Mouse (Mus musculus): ENCODE measurements around the gene Elane. TPM values are rescaled to one million over a fixed set of nuclear protein-coding genes. Genes with fewer than 3 reads are reported as not detected.
A peak's percentile ranks its signal among the peaks of the same experiment; 100 is the strongest.

Gene Elane
- total RNA-seq, 2 experiments from 2014 or later, result not detected

- intact Hi-C loops (cut with DNase I; ENCODE audit: low total_unique reads), result no loop called here
- no peak for DNase-seq
Measured at GRCm38 (mm10) chr10:79856704-79857451, 29.2 kb upstream of the Elane start.

DNA sequence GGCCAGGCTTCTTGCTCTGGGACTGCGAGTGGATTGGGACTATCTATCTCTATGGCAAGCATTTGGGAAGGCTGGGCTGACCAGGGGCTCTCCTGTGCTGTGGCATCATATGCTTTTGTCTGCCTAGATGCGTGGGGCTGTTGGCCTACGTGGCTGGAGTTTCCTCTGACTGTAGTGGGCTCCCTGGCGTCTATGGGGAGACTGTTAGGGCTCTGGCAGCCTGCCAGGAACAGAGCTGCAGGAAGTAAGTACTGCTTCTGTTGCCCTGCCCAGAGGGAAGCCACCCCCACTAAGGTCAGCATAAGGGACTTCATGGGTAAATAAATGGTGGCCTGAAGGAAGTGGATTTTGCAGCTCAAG, 28.6 kb upstream of the Elane start:
- peak; percentile 67 for DNase-seq
- intact Hi-C loops (cut with DNase I; ENCODE audit: low total_unique reads), result no loop called here

- no peak for DNase-seq
- intact Hi-C loops (cut with DNase I; ENCODE audit: low total_unique reads), result no loop called here
Measured at GRCm38 (mm10) chr10:79857894-79858293, 28.2 kb upstream of the Elane start.

DNA sequence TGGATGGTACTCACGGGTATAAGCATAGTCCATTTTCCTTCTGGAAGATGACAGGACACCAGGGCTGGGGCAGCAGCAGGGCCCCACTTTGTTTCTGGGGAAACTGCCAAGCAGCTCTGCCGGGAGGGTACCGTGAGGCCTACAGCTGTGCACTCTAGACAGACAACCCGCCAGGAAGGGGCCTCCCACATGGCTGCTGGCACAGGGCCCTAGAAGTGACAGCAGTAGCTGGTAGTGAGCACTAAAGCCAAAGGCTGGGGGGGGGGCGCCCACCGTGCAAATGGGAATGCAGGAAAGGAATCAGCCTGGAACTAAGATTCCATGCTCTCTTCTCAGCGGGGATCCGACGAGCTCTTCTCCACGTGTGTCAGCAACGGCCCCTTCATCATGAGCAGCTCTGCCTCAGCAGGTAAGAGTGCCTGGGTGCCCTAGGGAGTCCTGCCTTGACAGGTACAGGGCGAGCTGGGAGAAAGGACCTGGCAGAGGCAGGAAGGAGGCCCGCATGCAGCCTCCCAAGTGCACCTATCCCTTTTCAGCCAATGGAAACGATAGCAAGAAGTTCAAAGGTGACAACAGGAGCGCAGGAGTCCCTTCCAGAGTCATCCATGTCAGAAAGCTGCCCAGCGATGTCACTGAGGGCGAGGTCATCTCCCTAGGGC, 27.5 kb upstream of the Elane start:
- peak; percentile 74 for DNase-seq
- intact Hi-C loops (cut with DNase I; ENCODE audit: low total_unique reads), result no loop called here

DNA sequence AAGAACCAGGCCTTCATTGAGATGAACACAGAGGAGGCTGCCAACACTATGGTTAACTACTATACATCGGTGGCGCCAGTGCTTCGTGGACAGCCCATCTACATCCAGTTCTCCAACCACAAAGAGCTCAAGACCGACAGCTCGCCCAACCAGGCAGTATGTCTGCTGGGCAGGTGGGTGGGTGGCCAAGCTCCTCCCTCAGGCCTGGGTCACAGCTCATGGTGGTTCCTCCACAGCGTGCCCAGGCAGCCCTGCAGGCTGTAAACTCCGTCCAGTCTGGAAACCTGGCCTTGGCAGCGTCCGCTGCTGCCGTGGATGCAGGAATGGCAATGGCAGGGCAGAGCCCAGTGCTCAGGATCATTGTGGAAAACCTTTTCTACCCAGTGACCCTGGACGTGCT, 26.9 kb upstream of the Elane start:
- DNase-seq, result peak; percentile 56
- intact Hi-C loops (cut with DNase I; ENCODE audit: low total_unique reads), result no loop called here

- no peak for DNase-seq
- intact Hi-C loops (cut with DNase I; ENCODE audit: low total_unique reads), result no loop called here
Measured at GRCm38 (mm10) chr10:79860079-79860911, 25.8 kb upstream of the Elane start.

DNA sequence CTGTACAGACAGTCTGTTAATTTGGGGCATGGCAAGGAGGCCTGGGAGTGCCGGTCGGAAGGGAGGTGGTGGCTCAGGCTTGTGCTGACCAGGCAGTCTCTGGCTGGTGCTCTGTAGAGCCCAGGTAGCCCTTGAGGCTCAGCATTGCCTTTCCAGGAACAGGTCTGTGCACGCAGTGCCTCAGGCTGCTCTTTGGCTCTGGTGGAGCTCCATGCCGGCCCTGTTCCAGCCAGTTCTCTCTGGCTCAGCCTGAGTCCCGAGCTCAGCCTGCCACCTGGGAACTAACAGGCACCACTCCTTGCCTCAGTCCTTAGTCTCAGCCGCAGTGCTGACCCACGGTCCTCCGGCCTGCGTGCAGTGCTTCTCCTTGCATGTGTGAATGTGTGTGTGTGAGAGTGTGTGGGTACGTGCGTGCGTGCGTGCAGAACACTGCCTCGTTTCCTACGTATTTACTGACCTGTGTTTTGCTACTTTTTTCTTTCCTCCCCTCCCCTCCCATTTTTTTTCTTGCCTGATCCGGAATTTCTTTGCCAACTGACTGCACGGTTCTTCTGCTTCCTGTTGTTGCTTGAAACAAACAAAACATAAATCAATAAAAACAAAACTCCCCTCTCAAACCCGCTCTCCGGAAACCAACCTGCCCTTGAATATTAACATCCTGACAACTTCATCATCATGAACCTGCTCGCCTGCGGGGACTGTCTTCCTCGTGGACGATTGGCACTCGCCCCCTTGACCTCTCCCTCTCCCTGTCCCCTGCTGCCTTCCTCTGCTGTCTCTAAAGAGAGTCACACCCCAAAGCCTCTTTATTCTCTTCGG, 24.6 kb upstream of the Elane start:
- intact Hi-C loops (cut with DNase I; ENCODE audit: low total_unique reads), result no loop called here
- no peak for DNase-seq

GRCm38 (mm10) chr10:79862049-79862788, 23.8 kb upstream of the Elane start:
- intact Hi-C loops (cut with DNase I; ENCODE audit: low total_unique reads), result no loop called here

DNA sequence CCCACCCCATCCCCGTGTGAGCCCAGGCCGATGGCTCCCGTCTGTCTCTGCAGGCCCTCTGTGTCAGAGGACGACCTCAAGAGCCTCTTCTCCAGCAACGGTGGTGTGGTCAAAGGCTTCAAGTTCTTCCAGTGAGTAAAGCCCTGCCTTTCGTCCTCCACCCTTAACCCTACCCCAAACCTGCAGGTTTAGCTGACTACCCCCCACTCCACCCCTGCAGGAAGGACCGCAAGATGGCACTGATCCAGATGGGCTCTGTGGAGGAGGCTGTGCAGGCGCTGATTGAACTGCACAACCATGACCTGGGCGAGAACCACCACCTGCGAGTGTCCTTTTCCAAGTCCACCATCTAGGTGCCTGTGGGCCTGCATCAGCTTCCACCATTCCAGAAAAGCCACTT, 23.1 kb upstream of the Elane start:
- DNase-seq, result no peak
- intact Hi-C loops (cut with DNase I; ENCODE audit: low total_unique reads), result no loop called here

More at GRCm38 (mm10) chr10:79862049-79862788, 23.8 kb upstream of the Elane start:
- DNase-seq, result no peak

DNA sequence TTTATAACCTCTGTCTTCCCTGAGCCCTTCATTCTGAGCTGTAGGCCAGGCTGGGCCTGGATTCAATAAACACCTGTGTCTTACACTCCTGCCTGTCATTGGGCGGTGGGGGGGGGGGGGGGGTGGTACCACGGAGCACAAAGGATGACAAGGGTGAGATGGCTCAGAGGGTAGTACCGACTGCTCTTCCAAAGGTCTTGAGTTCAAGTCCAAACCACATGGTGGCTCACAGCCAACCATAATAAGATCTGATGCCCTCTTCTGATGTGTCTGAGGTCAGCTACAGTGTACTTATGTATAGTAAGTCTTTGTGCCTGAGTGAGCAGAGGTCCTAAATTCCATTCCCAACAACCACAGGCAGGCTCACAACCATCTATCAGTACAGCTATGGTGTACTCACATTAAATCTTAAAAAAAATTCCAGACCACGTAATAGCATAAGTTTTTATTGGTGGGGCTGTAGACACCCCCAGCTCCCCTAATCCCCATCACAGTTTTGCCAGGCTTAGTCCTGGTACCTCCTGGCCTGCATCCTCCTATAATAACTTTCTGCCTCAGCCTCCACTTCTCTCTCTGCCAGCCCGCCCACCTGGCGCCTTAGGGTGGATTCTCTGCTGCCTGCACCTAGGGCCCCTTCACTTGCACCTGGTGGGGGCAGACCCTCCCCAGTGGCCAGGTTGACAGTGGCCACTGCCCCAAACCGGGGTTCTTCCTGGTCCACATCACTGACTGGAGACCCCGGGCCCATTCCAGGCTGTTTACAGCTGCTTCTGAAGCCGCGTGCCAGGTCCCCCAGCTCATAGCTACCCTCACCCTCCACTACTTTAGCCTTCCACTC, 21.5 kb upstream of the Elane start:
- DNase-seq, result no peak

GRCm38 (mm10) chr10:79865189-79865601, 20.9 kb upstream of the Elane start:
- no peak for DNase-seq
- intact Hi-C loops (cut with DNase I; ENCODE audit: low total_unique reads), result no loop called here

More for the DNA sequence above, 21.5 kb upstream of the Elane start:
- intact Hi-C loops (cut with DNase I; ENCODE audit: low total_unique reads), result no loop called here

DNA sequence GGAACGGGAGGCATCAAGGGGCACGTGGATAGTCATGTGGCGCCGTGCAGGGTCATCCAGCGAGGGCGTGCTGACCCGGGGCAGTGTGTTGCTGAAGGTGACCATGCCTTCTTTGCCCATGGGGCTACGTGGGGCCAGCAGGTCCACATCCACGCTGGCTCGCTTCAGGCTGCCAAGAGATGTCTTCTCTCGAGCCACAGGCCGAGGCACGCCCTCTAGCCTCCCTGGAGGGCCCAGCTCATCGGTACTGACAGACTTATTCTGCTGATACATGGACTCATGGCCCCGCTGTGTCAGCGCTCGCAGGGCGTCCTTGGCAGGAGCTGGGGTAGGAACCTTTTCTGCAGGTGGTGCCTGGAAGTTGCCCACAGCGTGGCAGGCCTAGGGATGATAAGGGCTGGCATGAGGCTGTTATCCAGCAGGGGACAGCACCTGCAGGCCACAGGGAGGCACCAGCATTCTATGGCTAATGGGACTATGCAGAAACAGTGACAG, 20.2 kb upstream of the Elane start:
- DNase-seq, result no peak
- intact Hi-C loops (cut with DNase I; ENCODE audit: low total_unique reads), result no loop called here

- DNase-seq, result no peak
- intact Hi-C loops (cut with DNase I; ENCODE audit: low total_unique reads), result no loop called here
Measured at GRCm38 (mm10) chr10:79866601-79867000, 19.4 kb upstream of the Elane start.

GRCm38 (mm10) chr10:79871845-79872244, 14.2 kb upstream of the Elane start:
- DNase-seq, result no peak
- intact Hi-C loops (cut with DNase I; ENCODE audit: low total_unique reads), result loop anchor here (5.0 kb wide), 1 partner anchor 45 kb away; no protein-coding TSS in a partner anchor

- DNase-seq, result no peak
- intact Hi-C loops (cut with DNase I; ENCODE audit: low total_unique reads), result loop anchor here (5.0 kb wide), 1 partner anchor 46 kb away; no protein-coding TSS in a partner anchor
Measured at GRCm38 (mm10) chr10:79872862-79873261, 13.2 kb upstream of the Elane start.

DNA sequence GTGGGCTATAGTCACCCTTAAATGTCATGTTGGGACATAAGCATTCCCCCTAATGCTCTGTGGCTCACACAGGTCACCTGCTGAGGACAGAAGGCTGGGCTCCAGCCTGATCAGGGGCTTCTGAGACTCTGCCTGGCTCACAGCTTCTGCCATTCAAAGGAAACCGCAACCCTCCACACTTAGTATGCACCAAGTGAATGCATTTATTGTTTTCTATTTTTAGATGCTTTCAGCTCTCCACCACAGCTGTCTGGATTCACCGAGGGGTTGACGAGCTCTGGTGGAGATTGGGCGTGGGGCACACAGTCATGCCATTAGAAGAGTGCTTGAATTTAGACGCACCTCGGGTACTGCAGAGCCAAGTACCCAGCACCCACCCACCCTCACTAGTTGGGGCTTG, 12.7 kb upstream of the Elane start:
- intact Hi-C loops (cut with DNase I; ENCODE audit: low total_unique reads), result loop anchor here (5.0 kb wide), 1 partner anchor 46 kb away; no protein-coding TSS in a partner anchor

GRCm38 (mm10) chr10:79873715-79874289, 12.2 kb upstream of the Elane start:
- DNase-seq, result no peak
- intact Hi-C loops (cut with DNase I; ENCODE audit: low total_unique reads), result loop anchor here (5.0 kb wide), 1 partner anchor 47 kb away; no protein-coding TSS in a partner anchor

More for the DNA sequence above, 12.7 kb upstream of the Elane start:
- DNase-seq, result no peak
